Comparison of ENCODE assay signal across 25 mouse cellular contexts in the genomic region with DNA sequence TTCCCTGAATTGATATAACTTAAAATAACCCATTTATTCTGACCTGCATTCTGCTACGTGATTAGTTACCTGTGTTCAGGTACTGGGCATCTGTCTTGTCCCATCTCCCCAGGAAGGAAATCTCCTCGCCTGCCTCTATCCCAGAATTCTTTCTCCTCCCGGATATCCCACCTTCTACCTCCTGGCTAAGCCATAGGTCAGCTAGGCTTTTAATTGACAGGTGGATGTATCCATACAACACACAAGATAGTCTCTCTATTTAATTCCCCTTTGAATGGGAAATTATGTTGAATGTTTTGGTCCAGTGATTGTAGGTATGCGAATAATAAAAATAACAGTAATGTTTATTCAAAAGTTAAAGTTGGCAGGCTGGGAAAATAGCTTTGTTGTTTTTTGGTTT.
"Had no signal": no experiment of that assay in that cellular context is flagged by ENCODE, and none has a peak within 500 bp of the region (broad histone marks: within the 10 kb centered on the region; RNA-seq: fewer than 3 reads in every experiment).

No protein-coding gene starts in this region.

- H3K27me3 ChIP-seq: heart, embryonic 12.5 days; hindbrain, embryonic 12.5 days; intestine, embryonic 15.5 days; limb, embryonic 13.5 days; limb, embryonic 15.5 days; liver, embryonic 12.5 days had no signal

- DNase-seq: gastrocnemius, adult 2 months; gastrocnemius, postnatal 10 days; gastrocnemius, postnatal 25 days; heart, adult 18-20 months; heart, postnatal 10 days; heart, postnatal 4 days; kidney, adult 18-20 months; kidney, adult 8-10 months; kidney, postnatal 10 days; kidney, postnatal 25 days; kidney, postnatal 4 days; left cerebral cortex, postnatal 4 days had no signal

- H3K4me1 ChIP-seq: heart, embryonic 10.5 days; heart, embryonic 12.5 days; hindbrain, embryonic 10.5 days; hindbrain, embryonic 12.5 days; intestine, embryonic 15.5 days; limb, embryonic 13.5 days; limb, embryonic 15.5 days; liver, embryonic 12.5 days had no signal

- H3K4me3 ChIP-seq: gastrocnemius, adult 2 months; heart, embryonic 10.5 days; heart, embryonic 12.5 days; hindbrain, embryonic 10.5 days; hindbrain, embryonic 12.5 days; intestine, embryonic 15.5 days; layer of hippocampus, adult 2 months; left cerebral cortex, adult 2 months; limb, embryonic 13.5 days; limb, embryonic 15.5 days; liver, embryonic 12.5 days had no signal

- ATAC-seq: hindbrain, embryonic 16.5 days; inflammation-experienced regulatory T-cells, adult 6 months; intestine, embryonic 15.5 days; intestine, postnatal 0 days; liver, embryonic 12.5 days had no signal

- H3K9me3 ChIP-seq: heart, embryonic 10.5 days; intestine, embryonic 15.5 days; limb, embryonic 15.5 days had no signal

- H3K36me3 ChIP-seq: heart, embryonic 10.5 days; heart, embryonic 12.5 days; hindbrain, embryonic 10.5 days; hindbrain, embryonic 12.5 days; intestine, embryonic 15.5 days; limb, embryonic 15.5 days; liver, embryonic 12.5 days had no signal
